Mouse (Mus musculus) 3134 (cell line): Measurements from ENCODE around the gene Adi1.
A peak's percentile ranks its signal among the peaks of the same experiment; 100 is the strongest.

Experiments used
- DNase-seq: peaks from one replicate; pipeline ENCODE4 v3.0.0-alpha.2; 2011; ENCODE audit warnings: low spot score; ENCODE audit not compliant: insufficient read length; ENCODE audit errors: extremely low read depth

The Adi1 gene

GRCm38 (mm10) chr12:28693738-28694137 is 18.7 kb downstream of the Adi1 start:
- DNase-seq: no peak

DNA sequence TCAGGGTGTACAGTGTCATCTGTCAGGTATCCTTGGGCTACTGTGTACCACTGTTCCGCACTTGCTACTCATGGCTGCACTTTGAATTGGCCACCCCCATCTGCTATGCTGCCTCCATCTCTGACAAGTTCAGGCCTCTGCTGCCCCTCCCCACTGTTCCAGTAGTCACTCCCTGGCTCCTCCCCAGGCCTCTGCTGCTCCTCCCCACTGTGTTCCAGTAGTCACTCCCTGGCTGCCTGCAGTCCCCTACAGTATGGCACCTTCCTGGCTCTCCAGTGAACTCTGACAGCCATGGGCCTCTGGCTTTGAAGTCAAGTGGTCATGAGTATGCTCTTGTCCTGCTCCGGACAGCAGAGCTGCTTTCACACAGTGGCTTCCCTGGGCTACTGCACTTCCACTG is 19.2 kb downstream of the Adi1 start:
- peak; percentile 71 for DNase-seq

- DNase-seq: no peak
Measured at GRCm38 (mm10) chr12:28694776-28695175, 19.7 kb downstream of the Adi1 start.

GRCm38 (mm10) chr12:28697821-28698595 is 23.0 kb downstream of the Adi1 start:
- no peak for DNase-seq

DNA sequence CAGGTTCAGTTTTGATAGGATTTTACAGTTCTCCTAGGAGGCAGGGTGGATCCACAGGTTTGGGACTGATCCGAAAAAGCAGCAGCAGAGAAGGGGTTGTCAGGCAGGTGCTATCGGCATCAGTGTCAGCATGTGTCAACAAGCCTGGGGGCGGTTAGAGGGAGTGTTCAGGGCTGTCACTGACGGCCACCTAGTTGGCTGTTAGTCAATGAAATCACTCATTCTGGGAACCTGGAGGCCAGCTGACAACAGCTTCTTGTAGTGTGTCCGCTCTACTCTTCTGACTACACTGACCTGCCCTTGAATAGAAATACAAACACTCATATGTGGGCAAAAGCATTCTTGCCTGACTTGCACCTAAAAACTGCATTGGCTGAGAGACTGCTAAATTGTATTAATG is 24.1 kb downstream of the Adi1 start:
- DNase-seq: no peak

DNA sequence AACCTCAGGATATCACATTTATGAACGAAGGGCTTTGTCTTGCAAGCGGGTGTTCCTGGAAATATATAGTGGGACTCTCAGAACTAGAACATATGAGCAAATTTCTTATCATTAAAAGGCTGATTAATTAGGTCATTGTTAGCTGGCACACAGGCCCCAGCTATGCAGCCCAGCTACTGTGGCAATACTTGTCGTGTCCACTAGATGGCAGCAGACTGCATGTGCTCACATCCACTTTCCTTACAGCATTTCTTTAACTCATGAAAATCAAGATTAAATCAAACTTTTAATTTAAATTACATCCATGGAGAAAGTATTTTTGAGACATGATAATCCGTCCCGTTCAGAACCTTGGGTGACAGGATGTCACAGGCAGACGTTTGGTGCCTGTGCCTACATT is 24.6 kb downstream of the Adi1 start:
- no peak for DNase-seq

DNA sequence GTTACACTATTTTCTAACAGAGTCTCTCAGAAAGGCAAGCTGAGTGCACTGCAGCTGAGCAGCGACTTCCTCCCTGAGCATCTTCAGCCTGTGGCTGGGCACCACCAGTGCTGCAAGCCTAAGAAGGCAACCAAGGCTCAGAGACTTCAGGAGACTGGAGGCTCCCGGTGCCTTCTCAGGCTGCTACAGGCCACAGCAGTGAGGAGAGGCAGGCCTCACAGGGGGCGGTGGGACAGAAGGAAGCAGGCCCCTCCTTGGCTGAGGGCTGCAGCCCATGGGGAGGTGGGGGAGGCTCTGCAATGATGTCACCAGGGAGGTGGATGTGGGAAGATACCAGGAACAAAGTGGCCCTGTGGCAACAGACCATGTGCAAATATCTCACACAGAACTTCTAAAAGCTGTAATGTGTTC is 25.1 kb downstream of the Adi1 start:
- no peak for DNase-seq

DNA sequence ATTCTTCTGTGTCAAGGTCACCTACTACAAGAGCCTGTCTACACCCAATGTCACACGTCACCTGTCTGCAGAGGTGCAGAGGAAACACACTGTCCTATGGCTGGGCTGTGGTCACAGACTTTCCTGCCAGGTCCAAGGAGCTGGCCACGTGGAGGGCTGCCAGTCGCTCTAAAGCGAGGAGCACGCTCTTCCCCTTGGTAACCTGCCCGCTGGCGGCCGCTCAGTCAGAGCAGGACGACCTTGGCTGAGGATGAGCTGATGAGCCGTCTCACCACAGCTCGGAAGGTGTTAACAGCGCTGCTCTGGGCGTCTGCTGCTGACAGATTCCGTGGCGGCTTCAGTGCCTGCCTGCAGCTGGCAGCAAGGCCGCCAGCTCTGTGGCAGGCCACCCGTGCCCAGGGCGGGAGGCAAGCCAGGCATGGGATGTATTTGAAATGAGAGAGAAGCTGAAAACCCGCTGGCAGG is 25.6 kb downstream of the Adi1 start:
- DNase-seq: peak; percentile 28

- DNase-seq: no peak
Measured at GRCm38 (mm10) chr12:28701302-28701701, 26.3 kb downstream of the Adi1 start.

- DNase-seq: no peak
Measured at GRCm38 (mm10) chr12:28704381-28704780, 29.4 kb downstream of the Adi1 start.

DNA sequence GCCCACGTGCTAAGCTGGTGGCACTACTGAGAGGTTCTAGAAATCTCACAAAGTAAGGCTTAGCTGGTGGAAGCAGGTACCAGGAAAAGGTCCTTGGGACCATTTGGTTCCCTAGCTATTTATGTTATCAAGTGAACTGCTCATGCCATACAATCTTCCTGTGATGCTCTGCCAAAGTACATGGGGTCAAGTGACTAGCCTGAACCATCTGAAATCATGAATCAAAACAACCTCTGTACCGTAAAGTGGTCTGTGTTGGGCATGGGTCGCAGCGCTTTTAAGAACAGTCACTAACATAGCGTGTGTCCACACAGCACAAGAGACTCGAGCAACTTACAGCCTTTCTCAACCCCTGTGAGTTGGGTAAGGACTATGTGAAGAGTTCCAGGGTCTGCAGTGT is 30.2 kb downstream of the Adi1 start:
- no peak for DNase-seq

GRCm38 (mm10) chr12:28708154-28708553 is 33.1 kb downstream of the Adi1 start:
- no peak for DNase-seq

GRCm38 (mm10) chr12:28710566-28711185 is 35.6 kb downstream of the Adi1 start:
- DNase-seq: no peak

GRCm38 (mm10) chr12:28714822-28715632 is 40.0 kb downstream of the Adi1 start:
- no peak for DNase-seq

DNA sequence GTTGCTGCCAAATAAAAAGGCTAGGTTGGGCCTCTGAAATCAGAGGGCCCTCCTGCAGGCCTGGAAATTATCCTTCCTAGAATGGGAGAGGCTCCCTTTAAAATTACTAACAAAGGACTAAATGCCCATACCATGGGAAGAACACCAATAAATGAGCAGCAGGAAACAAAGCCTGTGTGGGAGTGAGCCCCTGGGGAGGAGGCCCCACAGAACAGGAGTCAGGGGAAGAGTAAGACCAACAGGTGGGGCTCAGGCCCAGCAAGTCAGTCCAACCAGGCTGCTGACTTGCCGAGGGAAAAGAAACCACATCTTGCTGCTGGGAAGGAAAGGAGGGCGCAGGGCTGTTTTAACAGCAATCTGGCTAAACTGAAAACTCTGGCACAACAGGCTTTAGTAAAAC is 42.0 kb downstream of the Adi1 start:
- no peak for DNase-seq

DNA sequence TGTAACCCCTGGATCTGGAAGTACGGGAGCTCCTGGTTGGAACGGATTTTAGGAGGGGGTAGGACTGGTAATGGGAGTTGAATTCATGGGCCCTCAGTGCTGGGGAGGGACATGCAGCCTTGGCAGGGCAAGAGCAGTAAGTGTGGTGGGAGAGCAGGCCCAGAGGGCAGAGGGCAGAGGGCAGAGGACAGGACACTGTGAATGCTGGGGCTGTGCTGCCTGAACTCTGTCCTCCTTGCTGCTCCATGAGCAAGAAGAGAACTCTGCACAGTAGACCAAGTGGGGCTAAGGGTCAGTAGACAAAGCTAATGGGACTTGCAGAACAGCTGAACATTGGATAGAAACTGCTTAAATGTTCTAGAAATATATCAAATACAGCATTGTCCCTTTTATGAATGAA is 43.1 kb downstream of the Adi1 start:
- no peak for DNase-seq

- DNase-seq: no peak
Measured at GRCm38 (mm10) chr12:28724366-28724765, 49.3 kb downstream of the Adi1 start.

- DNase-seq: no peak
Measured at GRCm38 (mm10) chr12:28726204-28726603, 51.2 kb downstream of the Adi1 start.

DNA sequence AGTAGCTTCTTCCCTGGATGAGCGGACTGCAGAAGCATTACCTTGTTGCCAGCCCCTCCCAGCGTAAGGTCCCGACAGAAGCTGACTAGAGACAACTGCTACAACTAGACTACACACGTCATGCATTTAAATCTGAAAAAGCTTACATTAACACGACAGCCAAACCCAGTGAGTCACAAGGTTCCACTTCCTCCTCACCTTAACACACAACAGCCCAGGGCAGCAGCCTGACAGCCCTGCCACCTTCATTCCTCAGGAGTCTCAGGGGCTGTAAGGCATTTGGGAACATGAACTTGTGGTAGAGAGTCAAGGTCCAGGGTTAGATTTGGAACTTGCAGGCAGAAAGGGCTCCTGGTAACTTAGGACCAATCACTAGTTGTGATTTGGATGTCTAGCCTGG is 52.0 kb downstream of the Adi1 start:
- no peak for DNase-seq
